Mouse (Mus musculus) cerebellum, postnatal 36 days (tissue): ENCODE results near the gene Sit1.
A peak's percentile ranks its signal among the peaks of the same experiment; 100 is the strongest.
"Not testable (repeated sequence)": the region's sequence is repeated elsewhere in the genome, so short reads cannot be mapped to it uniquely, and the experiment has no call there.

Experiments used
- DNase-seq, 2 experiments: peaks; one replicate each; pipeline ENCODE4 v3.0.0; 2021 to 2022; ENCODE audit warnings: mixed read lengths in 2 of 2

Sit1 gene

GRCm38 (mm10) chr4:43499407-43500333 is 16.1 kb upstream of the Sit1 start, which contains the start of gene Arhgef39:
TSS of gene Arhgef39 (minus strand) at chr4:43499695.
- DNase-seq, result peak; percentile 77 to 84

GRCm38 (mm10) chr4:43498983-43499382 is 15.4 kb upstream of the Sit1 start:
- no peak for DNase-seq

- DNase-seq, result no peak
These were observed 14.4 kb upstream of the Sit1 start for GRCm38 (mm10) chr4:43497946-43498345.

- DNase-seq, result no peak
These were observed 13.9 kb upstream of the Sit1 start for GRCm38 (mm10) chr4:43497405-43497804.

GRCm38 (mm10) chr4:43496587-43496986 is 13.1 kb upstream of the Sit1 start:
- DNase-seq, result peak in 1 of 2 experiments; percentile 4

DNA sequence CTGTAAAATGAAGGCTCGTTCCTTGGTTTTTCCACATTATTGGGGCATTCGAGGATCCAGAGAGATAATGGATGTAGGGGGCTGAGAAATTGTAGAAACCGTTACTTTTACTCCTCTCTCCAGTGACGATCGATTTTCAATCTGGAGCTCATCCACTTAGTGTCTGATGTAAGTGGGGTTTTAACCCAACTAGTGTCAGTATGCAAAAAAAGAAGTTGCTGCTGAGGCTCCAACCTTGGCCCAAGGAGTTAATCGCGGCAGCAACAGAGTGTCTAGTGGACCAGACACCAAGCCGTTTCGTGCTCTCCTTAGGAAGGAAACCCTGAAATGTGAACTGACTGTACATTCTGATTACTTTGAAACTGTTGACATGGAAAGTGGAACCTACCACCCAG is 10.3 kb upstream of the Sit1 start:
- peak in 1 of 2 experiments; percentile 29 for DNase-seq

- DNase-seq, result peak; percentile 97
These were observed 9.8 kb upstream of the Sit1 start for GRCm38 (mm10) chr4:43493186-43493845.

DNA sequence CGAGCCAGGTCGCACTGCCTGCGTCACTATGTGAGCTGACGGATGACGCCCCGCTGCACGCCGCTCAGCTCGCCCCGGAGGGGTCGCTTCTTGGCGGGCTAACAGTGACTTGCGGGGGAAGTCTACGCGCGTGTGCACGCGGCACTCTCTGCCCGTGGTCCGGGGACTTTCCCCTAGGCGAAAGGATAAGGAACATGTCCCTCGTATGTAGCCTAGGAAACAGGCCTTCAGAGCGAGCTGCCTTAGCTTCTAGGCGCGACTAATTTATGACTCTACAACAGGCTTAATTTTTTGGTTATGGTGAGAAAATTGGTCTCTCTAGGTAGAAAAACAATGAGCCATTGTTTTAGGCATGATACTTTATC is 9.3 kb upstream of the Sit1 start, which contains the start of gene Ccdc107:
Gene Ccdc107 (plus strand): TSS at position 80 of the 365 bp plus-strand sequence.
- peak; percentile 89 to 93 for DNase-seq

DNA sequence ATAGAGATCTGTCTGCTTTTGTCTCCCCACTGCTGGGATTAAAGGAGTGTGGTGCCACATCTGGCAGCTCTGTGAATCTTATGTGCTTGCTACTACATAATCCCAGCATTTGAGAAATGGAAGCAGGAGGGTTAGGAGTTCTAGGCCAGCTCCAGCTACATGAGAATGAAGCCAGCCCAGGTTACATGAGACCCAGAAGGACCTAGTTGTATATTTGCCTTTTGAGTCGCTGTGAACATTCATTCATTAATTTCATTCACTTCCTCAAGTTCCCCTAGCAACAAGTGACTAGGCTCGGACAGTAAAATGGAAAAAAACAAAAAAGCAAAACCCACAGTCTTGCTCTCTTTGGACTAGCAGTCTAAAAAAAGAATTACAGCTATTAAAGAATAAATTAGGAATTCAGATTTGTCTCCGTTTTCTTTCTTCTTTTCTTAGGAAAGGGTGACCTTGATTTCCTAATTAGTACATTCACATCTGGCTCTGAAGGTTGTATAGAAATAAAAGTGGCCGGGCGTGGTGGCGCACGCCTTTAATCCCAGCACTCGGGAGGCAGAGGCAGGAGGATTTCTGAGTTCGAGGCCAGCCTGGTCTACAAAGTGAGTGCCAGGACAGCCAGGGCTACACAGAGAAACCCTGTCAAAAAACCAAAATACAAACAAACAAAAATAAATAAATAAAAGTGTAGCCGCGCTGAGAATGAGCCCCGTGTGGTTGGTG is 8.7 kb upstream of the Sit1 start:
- DNase-seq, result no peak

DNA sequence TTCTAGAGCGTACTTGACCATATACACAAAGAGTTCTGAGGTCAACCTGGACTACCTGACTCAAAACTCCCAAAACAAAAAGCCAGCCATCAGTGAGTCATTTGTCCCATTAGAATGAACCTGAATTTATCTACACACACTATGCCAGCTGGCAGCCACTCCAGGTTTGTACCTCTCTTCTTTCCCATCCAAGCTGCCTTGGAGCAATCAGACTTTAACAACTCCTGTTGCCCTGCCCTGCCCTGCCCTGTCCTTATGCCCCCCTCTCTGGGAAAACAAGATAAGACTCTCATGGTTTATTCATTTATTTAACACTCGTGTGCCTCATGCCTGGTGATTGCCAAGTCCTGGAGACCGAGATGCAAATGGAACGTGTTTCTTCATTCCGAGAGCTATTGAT is 7.3 kb upstream of the Sit1 start:
- DNase-seq, result no peak

GRCm38 (mm10) chr4:43489611-43490010 is 6.1 kb upstream of the Sit1 start:
- no peak for DNase-seq

DNA sequence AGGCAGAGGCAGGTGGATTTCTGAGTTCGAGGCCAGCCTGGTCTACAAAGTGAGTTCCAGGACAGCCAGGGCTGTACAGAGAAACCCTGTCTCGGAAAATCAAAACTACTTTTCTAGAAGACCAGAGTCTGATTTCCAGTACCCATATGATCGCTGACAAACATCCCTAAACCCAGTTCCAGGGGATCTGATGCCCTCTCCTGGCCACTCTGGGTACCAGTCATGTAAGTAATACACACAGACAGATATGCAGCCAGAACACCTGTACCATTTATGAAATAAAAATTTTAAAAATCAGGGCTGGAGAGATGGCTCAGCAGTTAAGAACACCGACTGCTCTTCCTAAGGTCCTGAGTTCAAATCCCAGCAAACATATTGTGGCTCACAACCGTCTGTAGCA is 2.1 kb upstream of the Sit1 start:
- DNase-seq, result not testable (repeated sequence)

GRCm38 (mm10) chr4:43482591-43482990 is 943 bp downstream of the Sit1 start:
- peak; percentile 46 to 52 for DNase-seq

- DNase-seq, result no peak
These were observed 1.6 kb downstream of the Sit1 start for GRCm38 (mm10) chr4:43481894-43482456.

- DNase-seq, result no peak
These were observed 2.5 kb downstream of the Sit1 start for GRCm38 (mm10) chr4:43480985-43481384.

GRCm38 (mm10) chr4:43478906-43479832 is 4.4 kb downstream of the Sit1 start:
- peak; percentile 43 to 49 for DNase-seq

DNA sequence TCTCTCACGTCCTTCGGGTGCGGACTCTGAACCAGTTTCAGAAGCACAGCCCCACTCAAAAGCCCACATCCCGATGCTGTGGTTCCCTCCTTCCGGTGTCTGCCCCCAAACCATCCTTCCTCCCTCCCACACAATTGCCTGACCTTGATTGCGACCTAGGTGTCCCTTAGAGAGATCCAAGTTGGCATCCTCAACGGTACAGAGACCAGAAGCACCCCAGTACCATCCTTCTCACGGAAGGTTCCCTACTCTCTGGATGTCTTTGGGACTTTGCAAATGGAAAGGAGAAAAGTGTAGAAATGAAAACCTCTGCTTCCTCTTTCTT is 5.0 kb downstream of the Sit1 start:
- no peak for DNase-seq

DNA sequence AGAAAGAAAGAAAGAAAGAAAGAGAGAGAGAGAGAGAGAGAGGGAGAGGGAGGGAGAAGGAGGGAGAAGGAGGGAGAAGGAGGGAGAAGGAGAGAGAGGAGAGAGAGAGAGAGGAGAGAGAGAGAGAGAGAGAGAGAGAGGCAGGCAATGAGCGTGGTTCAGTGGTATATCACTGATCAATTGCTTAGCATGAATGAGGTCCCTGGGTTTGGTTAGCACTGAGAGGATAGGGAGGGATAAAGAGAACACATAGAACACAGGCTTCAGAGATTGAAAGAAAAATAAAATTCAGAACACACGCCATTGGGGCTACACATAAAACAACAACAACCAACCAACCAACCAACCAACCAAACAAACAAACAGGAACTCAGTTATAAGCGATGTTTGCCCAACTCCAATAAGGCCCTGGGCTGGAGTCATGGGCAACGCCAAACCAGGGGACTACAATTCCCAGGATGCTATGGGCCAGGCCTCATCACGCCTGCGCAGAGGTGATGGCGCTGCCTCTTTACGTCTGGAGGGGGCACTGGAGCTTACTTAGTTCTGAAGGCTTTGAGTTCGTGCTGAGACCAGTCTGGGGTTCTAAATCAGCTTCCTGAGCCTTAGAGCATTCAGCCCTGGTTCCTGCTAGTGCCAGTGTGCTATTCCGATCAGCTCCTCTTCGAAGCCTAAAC is 5.5 kb downstream of the Sit1 start:
- DNase-seq, result peak; percentile 83 to 85

DNA sequence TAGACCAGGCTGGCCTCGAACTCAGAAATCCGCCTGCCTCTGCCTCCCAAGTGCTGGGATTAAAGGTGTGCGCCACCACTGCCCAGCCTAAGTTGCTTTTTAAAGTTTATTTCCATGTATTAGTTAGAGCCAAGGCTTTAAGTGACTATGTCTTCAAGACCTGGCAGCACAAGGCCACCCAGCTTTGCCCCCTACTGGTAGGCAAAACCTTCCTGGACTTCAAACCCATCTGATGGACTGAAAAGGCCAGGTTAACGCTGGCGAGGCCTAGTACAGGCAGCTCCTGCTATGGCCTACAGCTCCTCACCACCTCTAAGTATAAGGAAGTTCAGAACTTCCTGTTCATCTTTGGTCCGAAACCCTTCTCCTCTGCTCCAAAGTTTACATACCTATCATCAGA is 6.9 kb downstream of the Sit1 start:
- no peak for DNase-seq

- DNase-seq, result no peak
These were observed 9.9 kb downstream of the Sit1 start for GRCm38 (mm10) chr4:43473636-43474035.

DNA sequence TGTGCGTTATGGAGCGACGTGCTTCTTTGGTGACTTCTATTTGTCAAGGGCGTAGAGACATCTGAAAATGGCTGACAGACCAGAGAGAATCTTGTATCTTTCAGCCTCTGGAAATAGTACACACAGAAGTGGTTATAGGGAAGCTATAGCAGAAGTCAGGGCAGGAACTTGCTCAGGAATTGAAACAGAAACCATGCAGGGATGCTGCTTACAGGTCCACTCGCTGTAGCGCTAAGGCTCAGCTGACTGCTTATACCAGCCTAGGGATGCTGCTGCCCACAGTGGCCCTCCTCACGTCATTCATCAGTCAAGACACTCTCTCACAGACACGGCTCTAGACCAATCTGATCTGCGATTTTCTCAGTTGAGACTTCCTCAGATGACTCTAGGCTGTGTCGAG is 13.2 kb downstream of the Sit1 start:
- DNase-seq, result no peak
